Mouse (Mus musculus) gastrocnemius, adult 2 months (tissue): ENCODE measurements around the gene Lmx1b. TPM values are rescaled to one million over a fixed set of nuclear protein-coding genes. Genes with fewer than 3 reads are reported as not detected.

Experiments
- DNase-seq: peaks from one replicate; pipeline ENCODE4 v3.0.0; 2022
- H3K27ac ChIP-seq: fragments of 200-600 bp; 2 replicates; pipeline ENCODE4 v1.8.1; 2022; ENCODE audit warnings: mild to moderate bottlenecking
- H3K4me3 ChIP-seq: fragments of 200-600 bp; 2 replicates; pipeline ENCODE4 v1.8.1; 2022; ENCODE audit warnings: mild to moderate bottlenecking, moderate library complexity
- CTCF ChIP-seq: fragments of 200-600 bp; IDR thresholded peaks from 2 replicates; pipeline ENCODE4 v1.8.1; 2022; ENCODE audit warnings: antibody characterized with exemption, mild to moderate bottlenecking, moderate library complexity
- intact Hi-C: fragments of 180-260 bp; cut with DNase I; formaldehyde crosslinking; loops from one replicate; pipeline ENCODE4 v1.15.1; 2025
- total RNA-seq, 2 experiments: library from RNA; stranded (reverse); gene quantifications; 2 replicates each; pipeline ENCODE4 v1.2.3; 2021

The Lmx1b gene
- total RNA-seq, 2 experiments from 2014 or later = 0.18 to 0.25 TPM

DNA sequence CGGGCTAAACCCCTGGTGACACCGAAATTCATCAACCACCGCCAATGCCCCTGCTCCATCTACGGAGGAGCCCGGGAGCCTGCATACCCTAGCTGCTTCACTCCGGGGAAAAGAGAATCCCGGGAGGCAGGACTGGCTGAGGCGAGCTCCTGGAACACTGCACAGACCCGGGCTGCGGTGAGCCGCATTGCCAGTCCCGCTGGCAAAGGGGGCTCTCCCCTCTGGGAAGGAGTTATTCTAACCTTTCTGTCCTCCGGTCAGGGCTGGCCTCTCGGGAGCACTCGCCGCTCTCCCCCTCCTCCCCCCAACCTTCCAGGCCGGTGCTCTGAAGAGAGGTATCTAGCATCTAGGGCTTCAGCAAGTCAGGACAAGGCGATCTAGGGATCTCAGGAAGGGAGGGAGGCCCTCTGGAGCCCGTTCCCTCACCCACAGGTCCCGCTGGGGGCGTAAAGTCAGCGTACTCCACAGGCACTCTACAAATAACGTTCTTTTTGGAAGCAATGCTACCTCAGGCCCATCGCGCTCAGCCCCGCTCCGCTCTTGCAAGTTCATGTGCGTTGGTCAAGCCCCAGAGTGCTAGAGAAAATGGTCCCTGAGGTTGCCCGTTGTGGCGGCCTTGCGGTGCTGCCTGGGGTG lies 8.5 kb downstream of the Lmx1b start:
- intact Hi-C loops = no loop called here
- Histone ChIP-seq H3K4me3 (peak overlapping the region; percentile 40), H3K27ac (no peak overlapping the region)
- no peak for TF ChIP-seq CTCF
- DNase-seq = no peak

DNA sequence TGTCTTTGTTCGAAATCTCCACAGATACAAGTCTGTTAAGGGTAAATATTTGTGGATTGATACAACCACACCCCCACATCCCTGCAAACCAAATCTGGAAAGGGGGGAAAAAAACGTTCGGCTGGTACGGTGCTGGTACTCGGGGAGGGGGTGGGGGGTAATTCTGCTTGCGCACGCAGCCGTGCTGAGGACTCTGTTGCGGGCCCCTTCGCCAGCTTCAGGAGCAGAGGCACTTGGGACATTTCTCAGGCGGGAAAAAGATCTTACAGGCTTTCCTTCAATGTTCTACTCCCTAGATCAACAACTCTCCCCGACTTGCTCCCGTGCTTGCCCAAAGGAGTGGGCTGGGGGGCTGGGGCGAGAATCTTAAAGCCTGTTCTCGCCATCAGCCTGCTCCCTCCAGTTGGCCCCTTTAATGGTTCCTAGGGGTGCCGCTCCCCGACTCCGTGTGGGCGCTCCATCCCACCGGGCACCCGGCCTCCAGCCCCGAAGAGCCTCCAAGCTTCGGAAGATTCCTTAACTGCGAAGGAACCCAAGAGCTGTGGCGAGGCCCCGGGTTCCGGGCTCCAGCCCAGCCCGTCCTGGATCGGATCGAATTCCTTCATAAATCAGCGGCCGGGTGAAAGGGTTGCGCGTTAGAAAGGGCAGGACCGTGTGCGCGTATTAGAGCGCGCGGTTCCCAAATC lies 9.1 kb downstream of the Lmx1b start:
- Histone ChIP-seq H3K27ac (no peak overlapping the region), H3K4me3 (peak overlapping the region; percentile 40)
- intact Hi-C loops = no loop called here
- DNase-seq = peak; percentile 50
- TF ChIP-seq CTCF = no peak

DNA sequence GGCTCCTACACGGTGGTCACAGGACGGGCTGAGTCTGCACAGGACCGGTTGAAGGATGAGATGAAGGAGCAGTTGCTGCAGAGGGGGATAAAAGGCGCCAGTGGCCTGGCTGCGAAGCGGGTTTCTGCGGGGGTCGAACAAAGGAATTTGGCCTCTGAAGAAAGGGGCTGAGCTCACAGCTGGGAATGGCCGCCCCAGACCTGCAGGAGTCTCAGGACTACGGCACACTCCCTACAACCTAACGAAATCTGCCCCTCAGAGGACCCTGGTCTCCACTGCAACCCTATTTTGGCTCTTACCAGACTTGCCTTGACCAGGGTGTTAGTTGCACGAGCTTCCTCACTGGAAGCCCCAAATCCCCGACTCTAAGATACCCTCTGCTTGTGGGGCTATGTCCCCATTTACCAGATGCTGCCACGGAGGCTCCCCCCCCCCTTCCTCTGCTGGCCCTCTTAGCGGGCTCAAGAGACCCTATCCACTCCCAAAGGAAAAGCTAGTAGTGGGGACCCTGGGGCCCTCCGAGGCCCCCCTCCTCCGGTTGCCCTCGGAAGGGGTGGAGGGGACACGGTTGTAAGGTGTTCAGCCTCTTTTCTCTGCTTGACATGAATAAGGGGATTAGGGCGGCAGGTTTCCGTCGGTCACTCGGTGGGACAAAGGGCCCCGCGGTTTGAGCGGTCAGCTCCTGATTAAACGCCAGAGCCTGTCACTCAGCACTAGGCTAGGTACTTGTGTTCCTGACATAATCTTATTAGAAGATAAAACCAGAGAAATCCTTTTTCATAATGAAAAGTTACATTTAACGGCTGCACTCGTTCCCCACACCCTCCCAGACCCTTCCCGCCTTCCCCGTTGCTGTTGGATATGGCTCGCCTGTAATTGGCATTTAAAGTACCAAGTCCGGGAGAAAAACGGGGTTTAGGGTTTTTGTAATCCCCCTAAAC lies 10.0 kb downstream of the Lmx1b start:
- H3K27ac ChIP-seq = no peak overlapping the region
- no peak overlapping the region for H3K4me3 ChIP-seq
- no peak for TF ChIP-seq CTCF
- intact Hi-C loops = no loop called here
- DNase-seq = no peak

DNA sequence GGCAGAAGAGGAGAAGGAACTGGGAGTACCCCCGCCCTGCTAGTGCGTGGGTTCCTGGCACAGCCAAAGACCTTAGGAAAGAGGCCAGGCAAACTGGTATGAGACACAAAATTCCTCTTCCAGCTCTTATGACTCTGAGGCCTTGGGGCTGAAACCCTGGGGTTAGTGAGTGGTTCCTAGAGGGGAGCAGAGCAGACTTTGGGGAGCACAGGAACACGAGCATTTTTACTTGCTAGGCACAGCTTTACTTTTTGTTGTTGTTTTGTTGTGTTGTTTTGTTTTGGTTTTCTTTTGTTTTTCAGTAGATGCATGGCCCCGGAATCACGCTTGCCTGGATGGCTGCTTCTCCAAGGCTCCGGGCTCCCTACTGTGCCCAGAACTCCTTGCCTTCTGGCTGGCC lies 10.7 kb downstream of the Lmx1b start:
- intact Hi-C loops = no loop called here
- Histone ChIP-seq H3K4me3 (no peak overlapping the region), H3K27ac (no peak overlapping the region)
- no peak for TF ChIP-seq CTCF
- DNase-seq = no peak

DNA sequence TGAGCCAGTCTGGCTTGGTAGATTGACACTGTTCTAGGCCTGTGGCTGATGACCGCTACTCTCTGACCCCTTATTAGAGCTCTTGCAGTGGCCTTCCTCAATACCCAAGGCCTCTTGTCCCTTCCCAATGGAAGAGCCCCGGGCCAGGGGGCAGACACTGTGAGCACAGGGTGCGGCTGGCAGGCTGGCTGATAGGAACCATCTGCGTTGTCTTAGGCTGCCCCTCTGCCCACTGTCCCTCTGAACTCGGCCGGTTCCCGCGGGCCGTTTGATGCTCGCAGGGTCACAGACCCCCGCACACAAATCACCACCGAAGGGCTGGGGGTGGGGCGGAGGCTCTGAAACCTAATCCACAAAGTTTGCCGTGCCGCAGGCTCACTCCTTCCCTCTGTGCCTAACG lies 11.5 kb downstream of the Lmx1b start:
- TF ChIP-seq CTCF = no peak
- H3K27ac ChIP-seq = no peak overlapping the region
- no peak for DNase-seq
- intact Hi-C loops = no loop called here
- no peak overlapping the region for H3K4me3 ChIP-seq

DNA sequence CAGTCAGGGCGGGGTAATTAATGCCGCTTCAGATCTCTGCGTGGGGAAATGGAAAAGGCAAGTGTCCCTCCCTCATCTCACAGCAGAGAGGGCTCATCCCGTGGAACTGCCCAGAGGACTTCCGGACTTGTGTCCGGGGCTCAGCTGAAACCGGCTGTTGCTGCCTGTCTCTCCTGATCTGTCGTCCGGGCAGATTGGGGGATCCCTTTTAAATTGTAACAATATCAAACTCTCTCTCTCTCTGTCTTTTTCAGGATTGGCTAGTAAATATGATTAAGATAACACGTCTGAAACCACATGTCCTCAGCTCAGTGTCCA lies 13.3 kb downstream of the Lmx1b start:
- Histone ChIP-seq H3K27ac (no peak overlapping the region), H3K4me3 (no peak overlapping the region)
- intact Hi-C loops = no loop called here
- no peak for DNase-seq
- no peak for TF ChIP-seq CTCF

DNA sequence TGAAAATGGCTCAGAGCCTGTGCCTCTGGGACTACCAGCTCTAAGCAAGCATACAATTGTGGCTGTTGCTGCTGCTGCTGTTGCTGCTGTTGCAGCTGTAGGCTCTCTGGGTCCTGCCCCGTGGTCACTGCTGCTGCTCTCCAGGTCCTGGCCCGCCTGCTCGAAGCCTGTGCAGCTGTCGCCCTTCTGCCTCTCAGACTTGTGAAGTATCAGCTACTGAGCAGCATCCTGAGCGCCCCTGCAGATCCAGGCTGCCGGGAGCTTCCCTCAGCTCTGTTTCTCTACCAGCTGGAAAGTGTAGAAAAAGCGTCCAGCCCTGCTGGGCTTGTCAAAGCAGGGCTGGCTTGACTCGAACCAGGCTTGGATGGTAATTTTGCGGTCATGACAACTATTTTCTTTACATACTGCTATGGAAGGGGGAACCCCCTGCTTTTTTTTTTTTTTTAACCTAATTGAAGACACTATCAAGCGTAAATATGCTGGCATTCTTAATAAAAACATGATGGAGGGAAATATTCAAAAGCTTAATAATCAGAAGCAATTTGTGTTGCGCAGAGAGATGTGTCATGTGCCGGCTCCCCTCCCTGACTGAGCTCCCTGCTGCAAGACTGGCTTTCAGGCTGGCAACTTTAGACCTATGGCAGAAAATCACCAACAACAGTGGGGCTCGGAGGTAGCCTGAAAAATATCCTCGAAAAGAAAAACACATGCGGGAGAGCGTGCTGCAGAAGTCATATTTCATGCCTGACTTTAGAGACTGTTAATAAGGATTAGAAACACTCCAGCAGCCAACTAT lies 13.9 kb downstream of the Lmx1b start:
- intact Hi-C loops = no loop called here
- Histone ChIP-seq H3K27ac (no peak overlapping the region), H3K4me3 (no peak overlapping the region)
- TF ChIP-seq CTCF = no peak
- no peak for DNase-seq

DNA sequence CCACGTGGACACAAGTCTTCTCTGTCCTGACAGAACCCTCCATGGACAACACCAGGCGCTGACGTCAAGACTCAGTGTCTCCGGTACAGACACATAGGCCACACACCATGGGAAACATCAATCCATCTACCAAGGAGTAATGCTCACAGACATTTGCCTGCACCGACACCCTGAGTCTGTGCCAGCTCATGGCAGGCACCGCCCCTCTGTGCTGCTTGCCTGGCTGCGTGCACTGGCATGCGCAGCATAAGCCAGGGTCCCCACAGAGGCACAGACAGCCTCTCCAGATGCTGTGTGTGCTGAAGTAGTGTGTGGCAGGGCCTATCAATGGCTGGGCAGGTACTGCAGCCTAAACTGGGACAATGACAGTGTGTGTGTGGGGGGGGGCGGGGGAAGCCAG lies 22.6 kb downstream of the Lmx1b start:
- no peak overlapping the region for H3K27ac ChIP-seq
- intact Hi-C loops = no loop called here
- no peak for TF ChIP-seq CTCF

DNA sequence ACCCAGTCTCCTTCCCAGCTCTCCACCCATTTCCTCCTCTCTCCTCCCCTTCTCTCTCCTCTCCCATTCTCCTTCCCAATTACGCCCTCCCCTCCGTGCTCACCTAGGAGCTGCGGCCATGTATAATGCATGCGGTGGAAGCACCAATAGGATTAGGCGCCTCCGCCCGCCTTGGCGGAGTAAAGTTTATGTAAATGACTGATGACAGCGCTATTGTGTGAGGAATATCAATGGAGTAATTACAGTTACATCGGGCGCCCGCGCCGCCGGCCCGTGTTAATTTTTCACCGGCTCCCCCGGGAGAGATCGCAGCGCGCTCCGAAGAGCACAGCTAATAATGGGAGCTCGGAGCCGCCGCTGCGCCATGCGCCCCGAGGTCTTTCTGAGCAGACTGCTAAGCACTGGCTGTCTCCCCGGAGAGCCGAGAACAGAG lies 23.9 kb downstream of the Lmx1b start:
- Histone ChIP-seq H3K4me3 (peak overlapping the region; percentile 60), H3K27ac (no peak overlapping the region)
- intact Hi-C loops = no loop called here
- TF ChIP-seq CTCF = no peak
- DNase-seq = no peak

More for the DNA sequence above, 22.6 kb downstream of the Lmx1b start:
- DNase-seq = no peak
- no peak overlapping the region for H3K4me3 ChIP-seq

DNA sequence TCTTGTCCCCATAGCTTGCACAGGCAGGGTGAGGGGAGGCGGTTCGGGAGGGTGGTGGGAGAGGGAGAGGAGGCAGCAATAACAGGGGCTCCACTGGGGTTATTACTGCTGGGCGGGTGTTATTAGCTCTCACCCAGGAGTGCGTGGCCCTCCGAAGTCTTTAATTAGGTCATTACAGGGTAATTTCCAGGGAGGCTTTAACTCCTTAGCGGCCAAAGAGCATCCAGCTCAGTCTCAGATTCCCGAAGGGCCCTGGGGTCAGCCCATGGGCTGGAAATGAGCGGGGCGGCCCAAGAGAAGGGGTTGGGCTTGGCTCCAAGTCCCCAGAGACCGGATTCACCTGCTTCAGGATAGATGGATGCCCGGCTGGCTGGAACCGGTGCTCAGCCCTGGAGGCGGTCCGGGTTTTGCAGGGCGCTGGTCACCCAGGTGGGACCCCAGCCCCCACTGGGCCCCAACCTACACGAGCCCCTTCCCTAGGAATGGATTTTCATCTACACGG lies 24.4 kb downstream of the Lmx1b start:
- no peak for TF ChIP-seq CTCF
- peak overlapping the region; percentile 60 for H3K4me3 ChIP-seq
- no peak for DNase-seq
- intact Hi-C loops = no loop called here
- no peak overlapping the region for H3K27ac ChIP-seq

DNA sequence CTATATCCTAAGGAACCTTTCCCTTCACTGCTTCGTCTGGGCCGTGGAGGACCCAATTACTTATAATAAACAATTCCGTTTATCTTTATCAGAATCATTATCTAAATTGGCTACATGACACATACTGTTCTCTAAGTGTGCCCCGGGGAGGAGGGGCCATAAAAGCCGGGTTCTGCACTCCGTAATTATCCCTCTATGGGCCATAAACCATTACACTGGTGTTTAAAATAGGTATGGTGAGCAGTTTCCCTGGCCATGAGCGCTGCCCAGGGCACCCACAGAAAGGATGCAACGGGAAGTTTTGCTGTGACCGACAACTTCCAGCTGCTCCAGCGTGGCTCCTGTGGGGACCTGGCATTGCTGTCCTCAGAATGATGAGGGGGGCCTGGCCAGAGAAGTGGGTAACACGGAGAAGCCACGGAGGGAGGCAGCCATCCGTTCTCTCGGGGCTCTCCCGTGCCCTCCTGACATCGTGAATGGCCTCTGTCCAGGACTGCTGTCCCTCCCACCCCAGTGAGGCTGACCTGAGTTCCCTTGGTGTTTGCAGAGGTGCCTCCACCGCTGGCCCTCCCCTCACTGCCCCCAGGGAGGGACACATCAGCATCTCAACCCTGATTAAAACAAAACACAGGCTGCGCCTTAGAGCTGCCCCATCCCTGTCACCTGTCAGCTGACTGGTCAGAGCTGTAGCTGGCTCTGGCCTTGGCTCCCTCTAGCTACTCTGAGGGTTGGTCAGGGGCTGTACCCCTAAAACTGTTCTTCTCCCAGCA lies 34.6 kb downstream of the Lmx1b start:
- H3K27ac ChIP-seq = no peak overlapping the region
- intact Hi-C loops = no loop called here
- no peak for TF ChIP-seq CTCF

More for the DNA sequence above, 34.6 kb downstream of the Lmx1b start:
- H3K4me3 ChIP-seq = no peak overlapping the region
- DNase-seq = no peak
